Comparison of ENCODE assay signal across 20 mouse cellular contexts in the genomic region with DNA sequence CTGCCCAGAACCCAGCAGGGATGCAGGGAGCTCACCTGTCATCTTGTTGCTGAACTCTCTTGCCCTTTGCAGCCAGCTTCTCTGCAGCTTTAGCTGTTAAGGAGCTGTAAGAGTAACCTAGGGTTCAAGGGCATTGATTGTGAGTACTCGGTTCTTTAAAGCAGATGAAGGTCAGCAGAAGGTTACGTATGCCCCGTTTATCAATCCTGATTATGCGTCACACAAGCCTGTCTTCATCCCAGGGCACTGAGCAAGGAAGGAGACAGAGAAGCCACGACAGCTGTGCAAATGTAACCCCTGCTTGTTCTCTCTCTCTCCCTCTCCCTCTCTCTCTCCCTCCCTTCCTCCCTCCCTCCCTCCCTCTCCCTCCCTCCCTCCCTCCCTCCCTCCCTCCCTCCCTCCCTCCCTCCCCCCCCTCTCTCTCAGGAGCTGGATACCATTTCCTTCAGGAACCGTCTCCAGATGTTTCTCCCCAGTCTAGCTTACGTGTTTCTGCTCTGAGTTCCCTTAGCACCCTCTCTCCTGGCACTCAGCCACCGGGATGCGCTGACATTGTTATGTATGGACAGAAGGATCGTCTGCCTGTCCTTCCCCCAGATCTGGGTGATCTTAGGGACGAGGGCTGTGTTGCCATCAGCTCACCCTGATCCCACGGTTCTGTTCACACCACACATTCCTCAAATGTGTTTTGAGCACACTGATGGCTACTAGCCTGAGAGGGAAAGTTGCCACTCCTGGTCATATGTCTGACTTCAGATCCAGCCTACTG. TPM values are rescaled to one million over a fixed set of nuclear protein-coding genes. Genes with fewer than 3 reads are reported as not detected.
"Had no signal": no experiment of that assay in that cellular context is flagged by ENCODE, and none has a peak within 500 bp of the region (broad histone marks: within the 10 kb centered on the region; RNA-seq: fewer than 3 reads in every experiment).

No protein-coding gene starts in this region.

- H3K9me3 ChIP-seq: limb, embryonic 10.5 days; neural tube, embryonic 13.5 days had no signal

- H3K36me3 ChIP-seq: limb, embryonic 10.5 days; neural tube, embryonic 13.5 days had no signal

- H3K9ac ChIP-seq: neural tube, embryonic 13.5 days had no signal

- H3K4me3 ChIP-seq: limb, embryonic 10.5 days; neural tube, embryonic 13.5 days had no signal

- H3K27ac ChIP-seq: limb, embryonic 10.5 days; macrophage; neural tube, embryonic 13.5 days had no signal

- H3K4me1 ChIP-seq: neural tube, embryonic 13.5 days had no signal

- H3K4me2 ChIP-seq: liver, embryonic 11.5 days; neural tube, embryonic 13.5 days had no signal

- DNase-seq: kidney, adult 2 months; midbrain, embryonic 14.5 days; retina, postnatal 1 day; right cerebral cortex, postnatal 4 days; spleen, adult 18-20 months; thymus, postnatal 36 days had no signal

- ATAC-seq: intestine, embryonic 16.5 days had no signal

RNA-seq across cellular contexts. Expression of gene A930018P22Rik, which starts 10.7 kb away (rescaled TPM):
- total RNA-seq: layer of hippocampus, postnatal 14 days; left cerebral cortex, adult 18-20 months; left cerebral cortex, postnatal 10 days; monocyte, adult 5-6 weeks had no signal
- polyA plus RNA-seq: kidney, embryonic 16.5 days; large intestine, adult 2 months; limb, embryonic 10.5 days; liver, embryonic 11.5 days; lung, embryonic 16.5 days; macrophage; midbrain, embryonic 14.5 days; stomach, embryonic 14.5 days; thymus, postnatal 0 days had no signal
